Mouse (Mus musculus) testis, adult 2 months (tissue): ENCODE data around the gene Cnot10.

Source experiments
- CTCF ChIP-seq: fragments of 200-500 bp; IDR thresholded peaks from 2 replicates; pipeline ENCODE4 v1.5.1; 2012; ENCODE audit warnings: low read depth, mild to moderate bottlenecking, inconsistent platforms, low read length, moderate library complexity; ENCODE audit not compliant: control insufficient read depth, insufficient read depth, insufficient replicate concordance
- POLR2A ChIP-seq: fragments of 200-500 bp; IDR thresholded peaks from 2 replicates; pipeline ENCODE4 v1.6.1; 2012; ENCODE audit warnings: low read depth, mild to moderate bottlenecking, inconsistent platforms, low read length, moderate library complexity; ENCODE audit not compliant: control insufficient read depth

DNA sequence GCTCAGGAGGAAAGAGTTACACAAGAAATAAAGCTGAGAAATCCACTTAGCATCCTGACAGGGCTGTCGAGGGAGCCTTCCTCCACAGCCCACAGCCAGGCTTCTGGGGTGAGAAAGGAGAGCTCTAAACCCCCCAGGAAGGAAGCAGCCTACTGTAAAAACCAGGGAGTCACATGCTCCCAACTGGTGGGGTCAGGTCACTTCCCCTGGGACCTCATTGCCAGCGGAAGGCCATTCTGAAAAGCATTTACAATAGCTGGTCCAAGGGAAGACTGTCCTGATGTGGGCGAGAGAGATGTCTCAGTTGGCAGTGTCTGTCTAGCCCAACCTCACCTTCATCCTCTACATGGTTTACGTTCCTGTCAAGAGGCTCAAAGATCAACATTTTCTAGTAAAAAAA is 91.5 kb downstream of the Cnot10 start:
- TF ChIP-seq CTCF (no peak), POLR2A (no peak)
